Mouse (Mus musculus) olfactory bulb, adult 2 months (tissue): ENCODE results near the gene Rasl2-9. TPM values are rescaled to one million over a fixed set of nuclear protein-coding genes. Genes with fewer than 3 reads are reported as not detected.
A peak's percentile ranks its signal among the peaks of the same experiment; 100 is the strongest.

Source experiments
- H3K27ac ChIP-seq: fragments of 200-500 bp; 2 replicates; pipeline ENCODE4 v1.5.1; 2012; ENCODE audit warnings: low read depth, low read length; ENCODE audit not compliant: insufficient read depth
- H3K4me1 ChIP-seq: fragments of 200-500 bp; 2 replicates; pipeline ENCODE4 v1.6.1; 2012; ENCODE audit warnings: low read length; ENCODE audit not compliant: control insufficient read depth, insufficient read depth
- H3K4me3 ChIP-seq: fragments of 200-500 bp; 2 replicates; pipeline ENCODE4 v1.5.1; 2012; ENCODE audit warnings: mild to moderate bottlenecking, low read depth, low read length, moderate library complexity; ENCODE audit not compliant: insufficient read depth
- CTCF ChIP-seq: fragments of 200-500 bp; IDR thresholded peaks from 2 replicates; pipeline ENCODE4 v1.5.1; 2012; ENCODE audit warnings: low read depth, mild to moderate bottlenecking, low read length, moderate library complexity; ENCODE audit not compliant: insufficient read depth
- POLR2A ChIP-seq: fragments of 200-500 bp; IDR thresholded peaks from 2 replicates; pipeline ENCODE4 v1.6.1; 2012; ENCODE audit warnings: mild to moderate bottlenecking, low read depth, low read length, moderate library complexity; ENCODE audit not compliant: insufficient read depth
- WGBS: fragments of 180-500 bp; shearing (Covaris S2); methylation state at CpG from one replicate; pipeline ENCODE4 v1.1.7; 2018; 5-methylcytosine and 5-hydroxymethylcytosine counted together
- polyA plus RNA-seq: library from polyadenylated mRNA; stranded (reverse); fragments of >200 nt; gene quantifications from 2 replicates; pipeline ENCODE4 v1.2.4, GENCODE M21; 2012; ENCODE audit warnings: low replicate concordance; ENCODE audit not compliant: missing spikeins, insufficient read depth, insufficient read length

Gene Rasl2-9
- polyA plus RNA-seq, 1 experiment, result not detected

- H3K4me1 ChIP-seq, result peaks cover 26% of the 10 kb centered on the region
- no peak overlapping the region for H3K4me3 ChIP-seq
- WGBS, result 91% methylated on average over 18 of the region's 18 CpGs
- H3K27ac ChIP-seq, result no peak overlapping the region
- TF ChIP-seq POLR2A (no peak), CTCF (no peak)
Measured at GRCm38 (mm10) chr7:5083325-5084105, 42.2 kb downstream of the Rasl2-9 start.

DNA sequence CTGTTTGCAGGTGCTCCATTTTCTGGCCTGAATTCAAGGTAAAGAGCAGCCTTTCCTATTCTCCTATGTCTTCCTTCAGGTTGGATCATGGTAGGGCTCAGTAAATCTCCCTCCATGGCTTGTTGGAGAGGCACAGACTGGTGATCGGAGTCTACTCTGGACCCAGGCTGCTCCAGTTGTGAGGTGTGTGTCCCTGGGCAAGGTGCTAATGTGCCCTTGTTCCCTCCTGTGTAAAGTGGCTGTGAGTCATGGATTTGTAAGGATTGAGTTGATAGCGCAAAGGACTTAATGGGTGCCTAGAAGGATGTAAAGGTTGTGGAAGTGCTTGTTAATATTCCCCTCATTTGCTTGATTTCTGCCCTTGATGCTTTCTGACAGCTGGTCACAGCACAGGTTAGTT is 43.8 kb downstream of the Rasl2-9 start:
- H3K27ac ChIP-seq, result no peak overlapping the region
- 82% methylated on average over 2 of the region's 2 CpGs for WGBS
- peaks cover 22% of the 10 kb centered on the region for H3K4me1 ChIP-seq
- H3K4me3 ChIP-seq, result no peak overlapping the region
- TF ChIP-seq CTCF (no peak), POLR2A (no peak)

DNA sequence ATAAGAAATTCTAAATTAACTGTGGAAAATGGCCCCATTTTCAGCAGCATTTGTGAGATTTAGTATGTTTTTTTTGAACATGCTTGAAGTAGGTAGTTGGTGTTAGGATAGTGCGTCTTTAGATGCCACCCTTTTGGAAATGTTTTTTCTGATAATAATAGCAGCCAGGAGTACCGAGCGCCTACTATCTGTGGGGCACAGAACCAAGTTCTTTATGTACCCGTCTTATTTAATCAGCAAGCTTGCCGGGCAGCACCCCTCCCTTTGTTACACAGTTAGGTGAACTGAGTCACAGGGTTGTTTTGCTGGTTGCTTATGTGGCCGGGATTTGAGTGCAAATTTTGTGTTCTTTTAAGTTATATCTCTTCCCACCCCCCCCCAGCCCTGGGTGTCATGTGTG is 44.5 kb downstream of the Rasl2-9 start:
- TF ChIP-seq CTCF (no peak), POLR2A (no peak)
- Histone ChIP-seq H3K4me1 (peaks cover 19% of the 10 kb centered on the region), H3K4me3 (peak overlapping the region; percentile 3; the same call in 1 of the 2 replicates), H3K27ac (no peak overlapping the region)
- 36% methylated on average over 6 of the region's 6 CpGs for WGBS

- H3K4me1 ChIP-seq, result peaks cover 15% of the 10 kb centered on the region; the same call in 1 of the 2 replicates
- no peak for TF ChIP-seq CTCF
- TF ChIP-seq POLR2A, result no peak
- H3K4me3 ChIP-seq, result peak overlapping the region; percentile 94
- 4% methylated on average over 6 of the region's 6 CpGs for WGBS
- no peak overlapping the region for H3K27ac ChIP-seq
Measured at GRCm38 (mm10) chr7:5080815-5081214, 44.9 kb downstream of the Rasl2-9 start.

- TF ChIP-seq POLR2A (peak; percentile 56; the same call in 1 of the 2 replicates), CTCF (no peak)
- WGBS, result under 1% methylated on average over 81 of the region's 81 CpGs
Measured at GRCm38 (mm10) chr7:5080010-5080751, 45.6 kb downstream of the Rasl2-9 start, which contains the start of gene Epn1. TSS of gene Epn1 (plus strand) at chr7:5080235.

GRCm38 (mm10) chr7:5079365-5080009 is 46.3 kb downstream of the Rasl2-9 start:
- H3K4me1 ChIP-seq, result peaks cover 15% of the 10 kb centered on the region; the same call in 1 of the 2 replicates
- 49% methylated on average over 10 of the region's 13 CpGs for WGBS
- H3K4me3 ChIP-seq, result peak overlapping the region; percentile 94
- peak overlapping the region; percentile 47; the same call in 1 of the 2 replicates for H3K27ac ChIP-seq

More at GRCm38 (mm10) chr7:5080010-5080751, 45.6 kb downstream of the Rasl2-9 start, which contains the start of gene Epn1:
- peak within 1 kb of the TSS; percentile 94 for H3K4me3 ChIP-seq
- peaks cover 15% of the 10 kb centered on the region; the same call in 1 of the 2 replicates for H3K4me1 ChIP-seq
- H3K27ac ChIP-seq, result peak within 1 kb of the TSS; percentile 65

DNA sequence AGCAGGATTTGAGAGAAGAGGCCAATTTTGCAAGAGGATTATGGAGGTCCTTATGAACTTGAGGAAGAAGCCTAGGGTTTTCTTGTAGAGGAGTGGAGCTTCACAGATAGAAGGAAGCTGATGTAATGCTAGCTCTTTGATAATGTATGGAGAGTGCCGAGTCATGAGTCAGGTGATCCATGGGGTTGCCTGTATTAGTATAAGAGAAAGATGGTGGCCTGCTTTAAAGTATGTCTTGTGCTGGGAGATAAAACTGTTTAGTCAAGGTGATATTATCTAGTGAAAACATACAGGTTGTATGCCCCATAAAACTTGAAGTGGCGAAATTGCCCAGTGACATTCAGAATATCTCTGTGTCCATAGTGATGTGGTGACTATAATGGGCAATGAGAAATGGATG is 48.8 kb downstream of the Rasl2-9 start:
- TF ChIP-seq CTCF (no peak), POLR2A (no peak)
- H3K27ac ChIP-seq, result no peak overlapping the region
- peaks cover 5% of the 10 kb centered on the region; the same call in 1 of the 2 replicates for H3K4me1 ChIP-seq
- H3K4me3 ChIP-seq, result no peak overlapping the region
- 85% methylated on average over 2 of the region's 2 CpGs for WGBS

GRCm38 (mm10) chr7:5074984-5075383 is 50.8 kb downstream of the Rasl2-9 start:
- no peak for TF ChIP-seq POLR2A
- TF ChIP-seq CTCF, result no peak
- Histone ChIP-seq H3K4me3 (no peak overlapping the region), H3K4me1 (peaks cover 2% of the 10 kb centered on the region; the same call in 1 of the 2 replicates), H3K27ac (no peak overlapping the region)
- WGBS, result 88% methylated on average over 5 of the region's 5 CpGs

Other genes starting within 250 kb of the Rasl2-9 start
- gene Isoc2a, start 248.8 kb downstream of the Rasl2-9 start, polyA plus RNA-seq, result not detected in 2 replicates
- not detected in 2 replicates for gene Gm36210, start 219.4 kb downstream of the Rasl2-9 start, polyA plus RNA-seq
- not detected in 2 replicates for gene Zfp628, start 210.7 kb downstream of the Rasl2-9 start, polyA plus RNA-seq
- gene Nat14, start 203.9 kb downstream of the Rasl2-9 start, polyA plus RNA-seq, result not detected in 2 replicates
- gene Ssc5d, start 200.2 kb downstream of the Rasl2-9 start, polyA plus RNA-seq, result not detected in 2 replicates
- not detected in 2 replicates for gene Sbk2, start 161.5 kb downstream of the Rasl2-9 start, polyA plus RNA-seq
- not detected in 2 replicates for gene Sbk3, start 154.8 kb downstream of the Rasl2-9 start, polyA plus RNA-seq
- not detected in 2 replicates for gene Zfp579, start 129.8 kb downstream of the Rasl2-9 start, polyA plus RNA-seq
- gene Zfp524, start 111.5 kb downstream of the Rasl2-9 start, polyA plus RNA-seq, result not detected in 2 replicates
- gene Fiz1, start 111.3 kb downstream of the Rasl2-9 start, polyA plus RNA-seq, result not detected in 2 replicates
- not detected in 2 replicates for gene Gm44973, start 110.5 kb downstream of the Rasl2-9 start, polyA plus RNA-seq
- gene Zfp865, start 105.6 kb downstream of the Rasl2-9 start, polyA plus RNA-seq, result not detected in 2 replicates
- gene Ccdc106, start 105.4 kb downstream of the Rasl2-9 start, polyA plus RNA-seq, result not detected in 2 replicates
- gene 4632433K11Rik, start 91.8 kb downstream of the Rasl2-9 start, polyA plus RNA-seq, result not detected in 2 replicates
- gene Zfp784, start 87.5 kb downstream of the Rasl2-9 start, polyA plus RNA-seq, result not detected in 2 replicates
- not detected in 2 replicates for gene Zfp580, start 74.4 kb downstream of the Rasl2-9 start, polyA plus RNA-seq
- 837 TPM in 1 of 2 replicates, not detected in the other for gene U2af2, start 63.8 kb downstream of the Rasl2-9 start, polyA plus RNA-seq
- not detected in 2 replicates for gene Epn1, start 45.7 kb downstream of the Rasl2-9 start, polyA plus RNA-seq
- gene Rfpl4, start 9.0 kb downstream of the Rasl2-9 start, polyA plus RNA-seq, result not detected in 2 replicates
- gene Vmn1r55, start 23.7 kb upstream of the Rasl2-9 start, polyA plus RNA-seq, result not detected in 2 replicates
- gene Vmn1r56, start 70.8 kb upstream of the Rasl2-9 start, polyA plus RNA-seq, result not detected in 2 replicates
- gene Vmn1r57, start 92.5 kb upstream of the Rasl2-9 start, polyA plus RNA-seq, result not detected in 2 replicates
- not detected in 2 replicates for gene Gm5065, start 224.6 kb upstream of the Rasl2-9 start, polyA plus RNA-seq
- gene Nlrp2, start 225.1 kb upstream of the Rasl2-9 start, polyA plus RNA-seq, result not detected in 2 replicates